Mouse (Mus musculus) frontal cortex, adult 2 months (tissue): Measurements from ENCODE around the gene Cnksr2. TPM values are rescaled to one million over a fixed set of nuclear protein-coding genes. Genes with fewer than 3 reads are reported as not detected.

Source experiments
- DNase-seq, 2 experiments: peaks; one replicate each; pipeline ENCODE4 v3.0.0; 2022; ENCODE audit warnings: low spot score in 1 of 2; ENCODE audit errors: extremely low spot score in 1 of 2
- polyA plus RNA-seq: library from polyadenylated mRNA; depleted of rRNA; stranded (reverse); fragments of >200 nt; gene quantifications from 2 replicates; pipeline ENCODE4 v1.2.3, GENCODE M21; 2012; rRNA removed

The Cnksr2 gene
- 62.1 and 68.4 TPM in 2 replicates for polyA plus RNA-seq

- peak in 1 of 2 experiments; percentile 57 for DNase-seq
Measured at GRCm38 (mm10) chrX:158043057-158043843, at the start of gene Cnksr2. TSS of gene Cnksr2 (minus strand) at chrX:158043294.

GRCm38 (mm10) chrX:158043844-158044140 is 698 bp upstream of the Cnksr2 start:
- peak in 1 of 2 experiments; percentile 24 for DNase-seq

- no peak for DNase-seq
Measured at GRCm38 (mm10) chrX:158042255-158043056, 638 bp downstream of the Cnksr2 start.

GRCm38 (mm10) chrX:158041703-158042102 is 1.4 kb downstream of the Cnksr2 start:
- DNase-seq = peak in 1 of 2 experiments; percentile 21

- DNase-seq = peak in 1 of 2 experiments; percentile 45
Measured at GRCm38 (mm10) chrX:157951698-157952097, 91.4 kb downstream of the Cnksr2 start.

- no peak for DNase-seq
Measured at GRCm38 (mm10) chrX:157949256-157949655, 93.8 kb downstream of the Cnksr2 start.

GRCm38 (mm10) chrX:157945121-157945520 is 98.0 kb downstream of the Cnksr2 start:
- DNase-seq = no peak

GRCm38 (mm10) chrX:157936611-157937010 is 106.5 kb downstream of the Cnksr2 start:
- no peak for DNase-seq

- DNase-seq = no peak
Measured at GRCm38 (mm10) chrX:157920093-157920492, 123.0 kb downstream of the Cnksr2 start.

- no peak for DNase-seq
Measured at GRCm38 (mm10) chrX:157829983-157830382, 213.1 kb downstream of the Cnksr2 start.

GRCm38 (mm10) chrX:157818921-157819260 is 224.2 kb downstream of the Cnksr2 start:
- no peak for DNase-seq

- DNase-seq = no peak
Measured at GRCm38 (mm10) chrX:157818207-157818920, 224.7 kb downstream of the Cnksr2 start, which contains the start of gene Klhl34. TSS of gene Klhl34 (plus strand) at chrX:157818435.

- no peak for DNase-seq
Measured at GRCm38 (mm10) chrX:157817571-157818206, 225.4 kb downstream of the Cnksr2 start.

GRCm38 (mm10) chrX:157809721-157810120 is 233.4 kb downstream of the Cnksr2 start:
- DNase-seq = no peak

GRCm38 (mm10) chrX:157801669-157802068 is 241.4 kb downstream of the Cnksr2 start:
- no peak for DNase-seq

Other genes with a start within 250 kb of the Cnksr2 start
- 0.06 and 0.50 TPM in 2 replicates for gene Klhl34, start 224.9 kb downstream of the Cnksr2 start, polyA plus RNA-seq